Mouse (Mus musculus): ENCODE measurements at regions not wholly inside any gene's neighbourhood (a gene's known extent, or its start where the extent isn't known, plus 50 kb on each side); places are given as distances from the start of the nearest gene placed in this dataset.

GRCm38 (mm10) chr12:11518379-11518778 lies 62.5 kb downstream of the Rad51ap2 start:
- no peak for DNase-seq (ENCODE audit: low read depth, low spot score)

- DNase-seq (ENCODE audit: low read depth, low spot score): no peak
Measured at GRCm38 (mm10) chr12:11562891-11563290, 107.0 kb downstream of the Rad51ap2 start.

GRCm38 (mm10) chr12:11570160-11570559 lies 114.3 kb downstream of the Rad51ap2 start:
- DNase-seq (ENCODE audit: low read depth, low spot score): no peak

- no peak for DNase-seq (ENCODE audit: low read depth, low spot score)
Measured at GRCm38 (mm10) chr12:11603946-11604345, 148.1 kb downstream of the Rad51ap2 start.

GRCm38 (mm10) chr12:11608733-11609132 lies 152.9 kb downstream of the Rad51ap2 start:
- no peak for DNase-seq (ENCODE audit: low read depth, low spot score)

- no peak for DNase-seq (ENCODE audit: low read depth, low spot score)
Measured at GRCm38 (mm10) chr12:11611656-11612055, 155.8 kb downstream of the Rad51ap2 start.

GRCm38 (mm10) chr12:11615237-11615636 lies 159.4 kb downstream of the Rad51ap2 start:
- peak; percentile 8 for DNase-seq (ENCODE audit: low read depth, low spot score)

GRCm38 (mm10) chr12:11623561-11623960 lies 167.7 kb downstream of the Rad51ap2 start:
- DNase-seq (ENCODE audit: low read depth, low spot score): no peak

- DNase-seq (ENCODE audit: low read depth, low spot score): no peak
Measured at GRCm38 (mm10) chr12:11630178-11630577, 174.3 kb downstream of the Rad51ap2 start.

- DNase-seq (ENCODE audit: low read depth, low spot score): no peak
Measured at GRCm38 (mm10) chr12:11631790-11632189, 175.9 kb downstream of the Rad51ap2 start.

GRCm38 (mm10) chr12:11673281-11673680 lies 217.4 kb downstream of the Rad51ap2 start:
- DNase-seq (ENCODE audit: low read depth, low spot score): no peak

- no peak for DNase-seq (ENCODE audit: low read depth, low spot score)
Measured at GRCm38 (mm10) chr12:11694797-11695196, 238.9 kb downstream of the Rad51ap2 start.

GRCm38 (mm10) chr12:11708879-11709602 lies 253.2 kb downstream of the Rad51ap2 start:
- no peak for DNase-seq (ENCODE audit: low read depth, low spot score)

- no peak for DNase-seq (ENCODE audit: low read depth, low spot score)
Measured at GRCm38 (mm10) chr12:11717633-11718032, 261.8 kb downstream of the Rad51ap2 start.

GRCm38 (mm10) chr12:11751471-11751870 lies 295.6 kb downstream of the Rad51ap2 start:
- no peak for DNase-seq (ENCODE audit: low read depth, low spot score)

- no peak for DNase-seq (ENCODE audit: low read depth, low spot score)
Measured at GRCm38 (mm10) chr12:11754184-11754907, 298.5 kb downstream of the Rad51ap2 start.

- no peak for DNase-seq (ENCODE audit: low read depth, low spot score)
Measured at GRCm38 (mm10) chr12:11802326-11802725, 346.4 kb downstream of the Rad51ap2 start.

- DNase-seq (ENCODE audit: low read depth, low spot score): no peak
Measured at GRCm38 (mm10) chr12:11803162-11803561, 347.3 kb downstream of the Rad51ap2 start.

- DNase-seq (ENCODE audit: low read depth, low spot score): no peak
Measured at GRCm38 (mm10) chr12:11829701-11830100, 373.8 kb downstream of the Rad51ap2 start.

GRCm38 (mm10) chr12:11831292-11831691 lies 375.4 kb downstream of the Rad51ap2 start:
- DNase-seq (ENCODE audit: low read depth, low spot score): no peak

- no peak for DNase-seq (ENCODE audit: low read depth, low spot score)
Measured at GRCm38 (mm10) chr12:11837819-11838472, 382.1 kb downstream of the Rad51ap2 start.

- DNase-seq (ENCODE audit: low read depth, low spot score): no peak
Measured at GRCm38 (mm10) chr12:11851034-11851433, 395.2 kb downstream of the Rad51ap2 start.
